Mouse (Mus musculus): ENCODE data around the gene Cnp. TPM values are rescaled to one million over a fixed set of nuclear protein-coding genes. Genes with fewer than 3 reads are reported as not detected.
A peak's percentile ranks its signal among the peaks of the same experiment; 100 is the strongest.
"Not testable (repeated sequence)": the region's sequence is repeated elsewhere in the genome, so short reads cannot be mapped to it uniquely, and the experiment has no call there.

Gene Cnp
- polyA plus RNA-seq, 1 experiment = 13.5 TPM

GRCm38 (mm10) chr11:100609355-100609996, 34.8 kb downstream of the Cnp start:
- TF ChIP-seq CTCF (conservative IDR thresholded peaks at IDR 0.05; ENCODE audit: insufficient read depth, insufficient read length, low read depth, low read length) (no peak), POLR2A (IDR thresholded peaks at IDR 0.05; ENCODE audit: low read depth, low read length) (no peak)
- no peak for DNase-seq

GRCm38 (mm10) chr11:100609997-100610680, 35.4 kb downstream of the Cnp start:
- peak overlapping the region; percentile 91 for H3K27ac ChIP-seq (ENCODE audit: insufficient read depth, low read depth, low read length)
- 29% methylated on average over 9 of the region's 9 CpGs for WGBS
- no peaks in the 10 kb centered on the region for H3K27me3 ChIP-seq (replicated peaks; ENCODE audit: control insufficient read depth, insufficient read depth, low read length)
- H3K36me3 ChIP-seq (ENCODE audit: control insufficient read depth, insufficient read depth, low read length) = no peaks in the 10 kb centered on the region
- DNase-seq = peak; percentile 71
- peaks cover 16% of the 10 kb centered on the region; the same call in 1 of the 2 replicates for H3K4me1 ChIP-seq (ENCODE audit: control insufficient read depth, insufficient read depth, low read length)
- TF ChIP-seq CTCF (conservative IDR thresholded peaks at IDR 0.05; ENCODE audit: insufficient read depth, insufficient read length, low read depth, low read length) (no peak), POLR2A (IDR thresholded peaks at IDR 0.05; ENCODE audit: low read depth, low read length) (no peak)
- H3K4me3 ChIP-seq (ENCODE audit: insufficient read depth, low read depth, low read length) = peak overlapping the region; percentile 27; the same call in 1 of the 2 replicates

More at GRCm38 (mm10) chr11:100609355-100609996, 34.8 kb downstream of the Cnp start:
- Histone ChIP-seq H3K4me3 (ENCODE audit: insufficient read depth, low read depth, low read length) (no peak overlapping the region), H3K27ac (ENCODE audit: insufficient read depth, low read depth, low read length) (peak overlapping the region; percentile 91), H3K4me1 (ENCODE audit: control insufficient read depth, insufficient read depth, low read length) (peaks cover 17% of the 10 kb centered on the region; the same call in 1 of the 2 replicates), H3K36me3 (ENCODE audit: control insufficient read depth, insufficient read depth, low read length) (no peaks in the 10 kb centered on the region), H3K27me3 (replicated peaks; ENCODE audit: control insufficient read depth, insufficient read depth, low read length) (no peaks in the 10 kb centered on the region)
- WGBS = 69% methylated on average over 5 of the region's 5 CpGs

GRCm38 (mm10) chr11:100611627-100612026, 36.9 kb downstream of the Cnp start:
- TF ChIP-seq CTCF (conservative IDR thresholded peaks at IDR 0.05; ENCODE audit: insufficient read depth, insufficient read length, low read depth, low read length) = peak; percentile 26; the same call in 1 of the 2 replicates
- no peak for TF ChIP-seq POLR2A (IDR thresholded peaks at IDR 0.05; ENCODE audit: low read depth, low read length)
- H3K27ac ChIP-seq (ENCODE audit: insufficient read depth, low read depth, low read length) = peak overlapping the region; percentile 3; the same call in 1 of the 2 replicates
- H3K4me1 ChIP-seq (ENCODE audit: control insufficient read depth, insufficient read depth, low read length) = peaks cover 16% of the 10 kb centered on the region; the same call in 1 of the 2 replicates
- H3K4me3 ChIP-seq (ENCODE audit: insufficient read depth, low read depth, low read length) = no peak overlapping the region
- 76% methylated on average over 6 of the region's 6 CpGs for WGBS
- H3K36me3 ChIP-seq (ENCODE audit: control insufficient read depth, insufficient read depth, low read length) = no peaks in the 10 kb centered on the region
- no peaks in the 10 kb centered on the region for H3K27me3 ChIP-seq (replicated peaks; ENCODE audit: control insufficient read depth, insufficient read depth, low read length)
- no peak for DNase-seq

- Histone ChIP-seq H3K36me3 (ENCODE audit: control insufficient read depth, insufficient read depth, low read length) (no peaks in the 10 kb centered on the region), H3K4me3 (ENCODE audit: insufficient read depth, low read depth, low read length) (no peak overlapping the region), H3K27me3 (replicated peaks; ENCODE audit: control insufficient read depth, insufficient read depth, low read length) (no peaks in the 10 kb centered on the region), H3K4me1 (ENCODE audit: control insufficient read depth, insufficient read depth, low read length) (peaks cover 17% of the 10 kb centered on the region; the same call in 1 of the 2 replicates), H3K27ac (ENCODE audit: insufficient read depth, low read depth, low read length) (no peak overlapping the region)
- 85% methylated on average over 3 of the region's 3 CpGs for WGBS
- TF ChIP-seq POLR2A (IDR thresholded peaks at IDR 0.05; ENCODE audit: low read depth, low read length) (no peak), CTCF (conservative IDR thresholded peaks at IDR 0.05; ENCODE audit: insufficient read depth, insufficient read length, low read depth, low read length) (no peak)
- peak; percentile 41 for DNase-seq
Observed at GRCm38 (mm10) chr11:100613241-100613640, 38.5 kb downstream of the Cnp start.

- DNase-seq = no peak
- Histone ChIP-seq H3K27me3 (replicated peaks; ENCODE audit: control insufficient read depth, insufficient read depth, low read length) (no peaks in the 10 kb centered on the region), H3K27ac (ENCODE audit: insufficient read depth, low read depth, low read length) (no peak overlapping the region), H3K36me3 (ENCODE audit: control insufficient read depth, insufficient read depth, low read length) (no peaks in the 10 kb centered on the region), H3K4me3 (ENCODE audit: insufficient read depth, low read depth, low read length) (no peak overlapping the region), H3K4me1 (ENCODE audit: control insufficient read depth, insufficient read depth, low read length) (peaks cover 7% of the 10 kb centered on the region; the same call in 1 of the 2 replicates)
- 85% methylated on average over 5 of the region's 5 CpGs for WGBS
- TF ChIP-seq CTCF (conservative IDR thresholded peaks at IDR 0.05; ENCODE audit: insufficient read depth, insufficient read length, low read depth, low read length) (no peak), POLR2A (IDR thresholded peaks at IDR 0.05; ENCODE audit: low read depth, low read length) (no peak)
Observed at GRCm38 (mm10) chr11:100616332-100616731, 41.6 kb downstream of the Cnp start.

- not testable (repeated sequence) for H3K27ac ChIP-seq (ENCODE audit: insufficient read depth, low read depth, low read length); DNase-seq; H3K36me3 ChIP-seq (ENCODE audit: control insufficient read depth, insufficient read depth, low read length); H3K27me3 ChIP-seq (replicated peaks; ENCODE audit: control insufficient read depth, insufficient read depth, low read length); H3K4me1 ChIP-seq (ENCODE audit: control insufficient read depth, insufficient read depth, low read length); H3K4me3 ChIP-seq (ENCODE audit: insufficient read depth, low read depth, low read length)
- 91% methylated on average over 7 of the region's 7 CpGs for WGBS
Observed at GRCm38 (mm10) chr11:100616836-100617235, 42.1 kb downstream of the Cnp start.

- 60% methylated on average over 4 of the region's 4 CpGs for WGBS
- Histone ChIP-seq H3K27me3 (replicated peaks; ENCODE audit: control insufficient read depth, insufficient read depth, low read length) (no peaks in the 10 kb centered on the region), H3K4me3 (ENCODE audit: insufficient read depth, low read depth, low read length) (no peak overlapping the region), H3K36me3 (ENCODE audit: control insufficient read depth, insufficient read depth, low read length) (no peaks in the 10 kb centered on the region), H3K4me1 (ENCODE audit: control insufficient read depth, insufficient read depth, low read length) (peaks cover 7% of the 10 kb centered on the region; the same call in 1 of the 2 replicates), H3K27ac (ENCODE audit: insufficient read depth, low read depth, low read length) (no peak overlapping the region)
- no peak for DNase-seq
- TF ChIP-seq POLR2A (IDR thresholded peaks at IDR 0.05; ENCODE audit: low read depth, low read length) (no peak), CTCF (conservative IDR thresholded peaks at IDR 0.05; ENCODE audit: insufficient read depth, insufficient read length, low read depth, low read length) (no peak)
Observed at GRCm38 (mm10) chr11:100617480-100617879, 42.8 kb downstream of the Cnp start.

Measured in kidney, adult 2 months (tissue).